ENCODE assay signal across 14 mouse cellular contexts in the genomic region with DNA sequence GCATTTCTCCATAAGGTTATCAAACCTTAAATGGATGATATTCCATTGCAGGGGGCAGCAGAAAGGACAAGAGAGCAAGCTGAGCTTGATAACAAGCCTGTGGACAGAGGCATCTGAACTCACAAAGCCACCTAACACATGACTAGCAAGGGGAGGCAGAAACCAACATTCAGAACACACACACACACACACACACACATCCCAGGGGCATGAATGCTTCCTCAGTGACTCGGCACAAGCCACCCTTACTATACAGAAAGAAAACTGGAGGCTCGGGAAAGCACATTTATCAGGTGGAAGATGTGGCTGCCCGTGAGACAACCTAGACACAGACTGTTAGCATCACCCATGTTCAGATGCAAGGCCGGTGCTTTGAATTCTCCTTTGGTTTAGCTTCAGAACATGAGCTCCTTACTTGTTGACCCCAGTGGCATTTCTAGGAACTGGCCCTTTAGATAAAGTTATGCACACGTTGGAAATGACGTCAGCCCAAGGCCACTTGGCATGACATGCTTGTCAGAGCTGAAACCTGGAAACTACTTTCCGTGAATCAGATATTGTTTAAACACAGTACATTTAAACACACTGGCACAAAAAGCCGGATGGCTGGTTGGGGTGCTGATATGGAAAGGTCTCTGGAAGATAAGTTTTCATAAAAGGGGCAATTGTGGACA. TPM values are rescaled to one million over a fixed set of nuclear protein-coding genes. Genes with fewer than 3 reads are reported as not detected.
A peak's percentile ranks its signal among the peaks of the same experiment; 100 is the strongest.
DNase-seq lines count a peak whose midpoint lies in the region; ATAC-seq and TF ChIP-seq lines count a peak whose summit lies in the region.
"Had no signal": no experiment of that assay in that cellular context is flagged by ENCODE, and none has a peak within 500 bp of the region (broad histone marks: within the 10 kb centered on the region; RNA-seq: fewer than 3 reads in every experiment).

No protein-coding gene starts in this region.

- no peak for TF ChIP-seq CTCF in lung, embryonic 14.5 days (IDR thresholded peaks at IDR 0.05; ENCODE audit: low read depth)
- TF ChIP-seq CTCF in liver, adult 2 months (IDR thresholded peaks at IDR 0.05; ENCODE audit: low read depth, low read length): no peak

- H3K9me3 ChIP-seq in lung, embryonic 14.5 days (ENCODE audit: low read depth, low read length): no peaks in the 10 kb centered on the region
- H3K9me3 ChIP-seq: heart, embryonic 10.5 days had no signal

- no peak overlapping the region for H3K4me3 ChIP-seq in lung, embryonic 14.5 days (ENCODE audit: low read depth, low read length)
- no peak overlapping the region for H3K4me3 ChIP-seq in liver, adult 2 months (ENCODE audit: insufficient read depth, low read depth, low read length)
- H3K4me3 ChIP-seq: heart, embryonic 10.5 days had no signal

- WGBS in lung, embryonic 14.5 days: 54% methylated on average over 8 of the region's 8 CpGs
- 36% methylated on average over 8 of the region's 8 CpGs for WGBS in liver, adult 2 months

- H3K4me1 ChIP-seq in lung, embryonic 14.5 days (ENCODE audit: insufficient read depth): no peaks in the 10 kb centered on the region; the same call in 1 of the 2 replicates
- peaks cover 10% of the 10 kb centered on the region; the same call in 1 of the 2 replicates for H3K4me1 ChIP-seq in liver, adult 2 months (ENCODE audit: control insufficient read depth, insufficient read depth, low read length)

- no peak for TF ChIP-seq POLR2A in liver, adult 2 months (IDR thresholded peaks at IDR 0.05; ENCODE audit: extremely low read depth, insufficient read depth, low read length)

- no peaks in the 10 kb centered on the region for H3K79me2 ChIP-seq in liver, adult 2 months (ENCODE audit: control insufficient read depth, insufficient read depth, low read length)

- no peak overlapping the region for H3K9ac ChIP-seq in lung, embryonic 14.5 days
- H3K9ac ChIP-seq in liver, adult 2 months (ENCODE audit: low read depth, low read length): no peak overlapping the region

- no peaks in the 10 kb centered on the region for H3K27me3 ChIP-seq in lung, embryonic 14.5 days (ENCODE audit: insufficient read depth, low read length)
- H3K27me3 ChIP-seq in liver, adult 2 months (ENCODE audit: control insufficient read depth, insufficient read depth, low read length): no peaks in the 10 kb centered on the region

- H3K36me3 ChIP-seq in lung, embryonic 14.5 days (ENCODE audit: insufficient read depth): no peaks in the 10 kb centered on the region
- no peaks in the 10 kb centered on the region for H3K36me3 ChIP-seq in liver, adult 2 months (ENCODE audit: control insufficient read depth, insufficient read depth, low read length)
- H3K36me3 ChIP-seq: heart, embryonic 10.5 days had no signal

- no peak for ATAC-seq in lung, embryonic 14.5 days (ENCODE audit: insufficient read depth)
- ATAC-seq in megakaryocyte progenitor cell, adult 5-6 weeks (replicated peaks; ENCODE audit: poor library complexity): peak; percentile 78

- no peak overlapping the region for H3K4me2 ChIP-seq in lung, embryonic 14.5 days

- H3K27ac ChIP-seq in lung, embryonic 14.5 days (ENCODE audit: low read depth): no peak overlapping the region
- H3K27ac ChIP-seq in liver, adult 2 months (replicated peaks; ENCODE audit: insufficient read depth, low read depth, low read length): no peak overlapping the region; the same call in 1 of the 2 replicates
- H3K27ac ChIP-seq: heart, embryonic 10.5 days had no signal

- peak; percentile 41 for DNase-seq in lung, embryonic 14.5 days
- DNase-seq in lung, postnatal 14 days: no peak
- peak; percentile 73 for DNase-seq in adrenal gland, postnatal 14 days
- DNase-seq in liver, adult 2 months (ENCODE audit: extremely low read depth, low read depth, low spot score): peak; percentile 57
- DNase-seq in retina, embryonic 14.5 days (ENCODE audit: low spot score): no peak
- DNase-seq in cerebellum, postnatal 4 days (ENCODE audit: low spot score in 2 of 2): no peak
- no peak for DNase-seq in urinary bladder, adult 2 months (ENCODE audit: low spot score)
- DNase-seq: B cell, adult 2 months; cerebellum, postnatal 25 days; gastrocnemius, postnatal 25 days; midbrain, embryonic 14.5 days; right cerebral cortex, postnatal 14 days had no signal

RNA-seq across cellular contexts. Expression of a gene that starts 5.3 kb away (rescaled TPM):
- polyA plus RNA-seq in lung, embryonic 14.5 days (2014; fragmentation: Nextera tagmentation; extraction: Ambion mirVana): 10.4 and 10.9 TPM in 2 replicates
- total RNA-seq in adrenal gland, postnatal 14 days (2021): 4.9 and 6.3 TPM in 2 replicates
- 0.83 and 1.3 TPM in 2 replicates for total RNA-seq in liver, adult 2 months (2014; rRNA removed)
- polyA plus RNA-seq in liver, adult 2 months (2012; rRNA removed): 0.85 and 0.93 TPM in 2 replicates
- 1.4 TPM in 1 of 2 replicates, not detected in the other for total RNA-seq in megakaryocyte progenitor cell, adult 5-6 weeks (2015)
- total RNA-seq in megakaryocyte progenitor cell, adult 5-6 weeks (2017): 1.4 TPM in 1 of 2 replicates, not detected in the other
- polyA plus RNA-seq in urinary bladder, adult 2 months (2012; rRNA removed): 12.7 and 14.0 TPM in 2 replicates

RNA-seq across cellular contexts. Expression of a gene that starts 14.7 kb away (rescaled TPM):
- 41.3 and 46.5 TPM in 2 replicates for polyA plus RNA-seq in lung, embryonic 14.5 days (2014; fragmentation: Nextera tagmentation; extraction: Ambion mirVana)
- 10.8 and 13.9 TPM in 2 replicates for total RNA-seq in adrenal gland, postnatal 14 days (2021)
- total RNA-seq in liver, adult 2 months (2014; rRNA removed): 3.7 and 5.5 TPM in 2 replicates
- 9.9 and 12.9 TPM in 2 replicates for polyA plus RNA-seq in liver, adult 2 months (2012; rRNA removed)
- total RNA-seq in megakaryocyte progenitor cell, adult 5-6 weeks (2015): 14.8 and 19.7 TPM in 2 replicates
- total RNA-seq in megakaryocyte progenitor cell, adult 5-6 weeks (2017): 4.8 and 6.5 TPM in 2 replicates
- polyA plus RNA-seq in urinary bladder, adult 2 months (2012; rRNA removed): 16.4 and 19.8 TPM in 2 replicates

RNA-seq across cellular contexts. Expression of a gene that starts 22.1 kb away (rescaled TPM):
- 32.8 and 37.9 TPM in 2 replicates for polyA plus RNA-seq in lung, embryonic 14.5 days (2014; fragmentation: Nextera tagmentation; extraction: Ambion mirVana)
- 74.2 and 90.1 TPM in 2 replicates for total RNA-seq in adrenal gland, postnatal 14 days (2021)
- 25.3 and 26.4 TPM in 2 replicates for total RNA-seq in liver, adult 2 months (2014; rRNA removed)
- polyA plus RNA-seq in liver, adult 2 months (2012; rRNA removed): 35.8 and 63.0 TPM in 2 replicates
- total RNA-seq in megakaryocyte progenitor cell, adult 5-6 weeks (2015): 17.4 and 22.2 TPM in 2 replicates
- 30.7 and 33.2 TPM in 2 replicates for total RNA-seq in megakaryocyte progenitor cell, adult 5-6 weeks (2017)
- 110 and 143 TPM in 2 replicates for polyA plus RNA-seq in urinary bladder, adult 2 months (2012; rRNA removed)

RNA-seq across cellular contexts. Expression of a gene that starts 27.9 kb away (rescaled TPM):
- 147 and 149 TPM in 2 replicates for polyA plus RNA-seq in lung, embryonic 14.5 days (2014; fragmentation: Nextera tagmentation; extraction: Ambion mirVana)
- 107 and 111 TPM in 2 replicates for total RNA-seq in adrenal gland, postnatal 14 days (2021)
- 33.3 and 38.3 TPM in 2 replicates for total RNA-seq in liver, adult 2 months (2014; rRNA removed)
- polyA plus RNA-seq in liver, adult 2 months (2012; rRNA removed): 44.6 and 54.8 TPM in 2 replicates
- total RNA-seq in megakaryocyte progenitor cell, adult 5-6 weeks (2015): 50.5 and 56.3 TPM in 2 replicates
- 55.4 and 59.2 TPM in 2 replicates for total RNA-seq in megakaryocyte progenitor cell, adult 5-6 weeks (2017)
- polyA plus RNA-seq in urinary bladder, adult 2 months (2012; rRNA removed): 67.0 and 71.1 TPM in 2 replicates

Comparison
In these comparisons a context has a peak if more than half of its experiments do, and no peak if none do; other contexts are left out.
1. DNase-seq: peak in lung, embryonic 14.5 days (single experiment), adrenal gland, postnatal 14 days (single experiment) and liver, adult 2 months (single experiment); none in lung, postnatal 14 days (single experiment), retina, embryonic 14.5 days (single experiment), cerebellum, postnatal 4 days (0 of 2) and urinary bladder, adult 2 months (single experiment).